In the genomic region with DNA sequence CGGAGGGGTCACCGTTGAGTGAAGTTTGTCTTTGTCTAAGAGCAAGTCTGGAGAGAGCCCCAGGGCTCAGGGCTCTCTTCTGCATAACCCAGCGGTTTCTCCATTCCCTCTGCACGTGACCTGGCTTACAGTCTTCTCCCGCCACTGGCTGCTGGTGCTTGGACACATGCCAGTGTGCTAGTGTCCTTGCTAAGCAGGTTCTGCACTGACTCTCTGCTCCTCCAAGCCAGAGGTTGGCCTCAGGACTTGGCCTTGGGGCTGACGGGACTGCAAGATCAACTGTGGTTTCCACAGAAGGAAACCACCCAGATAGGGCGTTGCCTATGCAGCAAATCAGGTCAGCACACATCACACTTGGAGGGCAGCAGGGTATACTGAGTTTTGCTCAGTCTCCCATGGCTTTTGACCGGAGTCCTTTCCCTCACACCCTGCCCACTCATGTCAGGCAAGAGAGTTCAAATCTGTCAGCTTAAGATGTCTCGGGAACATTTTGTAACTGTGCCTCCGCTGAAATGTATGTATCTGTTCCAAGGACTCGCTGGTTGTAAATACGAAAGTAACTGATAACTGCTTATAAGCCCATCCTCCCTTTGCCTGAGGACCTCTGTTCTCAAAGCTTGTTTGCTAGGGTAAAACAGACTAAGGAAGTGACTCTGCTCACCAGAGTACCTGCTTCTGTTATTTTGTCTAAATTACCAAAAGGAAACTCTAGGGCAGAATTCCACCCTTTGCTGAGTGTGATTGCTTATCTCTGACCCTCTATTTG, we compare ENCODE assay signal across 8 mouse cellular contexts. TPM values are rescaled to one million over a fixed set of nuclear protein-coding genes. Genes with fewer than 3 reads are reported as not detected.
DNase-seq lines count a peak whose midpoint lies in the region; ATAC-seq lines count a peak whose summit lies in the region.

No protein-coding gene starts in this region.

- H3K27ac ChIP-seq in heart, embryonic 11.5 days (ENCODE audit: low read depth, low read length), result no peak overlapping the region
- H3K27ac ChIP-seq in lung, embryonic 15.5 days, result no peak overlapping the region
- no peak overlapping the region for H3K27ac ChIP-seq in forebrain, embryonic 15.5 days (replicated peaks)

- DNase-seq in heart, adult 18-20 months, result peak; percentile 59 to 80
- peak; percentile 58 for DNase-seq in embryo, embryonic 10.5 days (ENCODE audit: low spot score)
- peak; percentile 91 for DNase-seq in induced T-regulatory cell, adult 2 months (ENCODE audit: low read depth)
- DNase-seq in spleen, postnatal 4 days (ENCODE audit: low spot score in 2 of 2), result peak; percentile 36 to 72

- H3K4me1 ChIP-seq in heart, embryonic 11.5 days (ENCODE audit: control insufficient read depth, insufficient read depth, low read length), result no peaks in the 10 kb centered on the region
- no peaks in the 10 kb centered on the region for H3K4me1 ChIP-seq in lung, embryonic 15.5 days
- no peaks in the 10 kb centered on the region for H3K4me1 ChIP-seq in forebrain, embryonic 15.5 days

- H3K9me3 ChIP-seq in heart, embryonic 11.5 days (replicated peaks; ENCODE audit: control insufficient read depth, low read length), result no peaks in the 10 kb centered on the region
- H3K9me3 ChIP-seq in lung, embryonic 15.5 days, result no peaks in the 10 kb centered on the region
- no peaks in the 10 kb centered on the region for H3K9me3 ChIP-seq in forebrain, embryonic 15.5 days

- no peak for ATAC-seq in heart, embryonic 11.5 days (replicated peaks; ENCODE audit: insufficient number of reproducible peaks, low FRiP score, low TSS enrichment)
- peak; percentile 65 for ATAC-seq in CD4-positive, CD25-positive, alpha-beta regulatory T cell, adult 4 months
- peak; percentile 55; the same call in 1 of the 2 replicates for ATAC-seq in lung, embryonic 15.5 days (ENCODE audit: borderline replicate concordance, extremely low read depth, low FRiP score, low TSS enrichment)
- no peak for ATAC-seq in forebrain, embryonic 15.5 days (replicated peaks)

- WGBS in heart, embryonic 11.5 days (ENCODE audit: insufficient replicate concordance), result 71% methylated on average over 12 of the region's 12 CpGs
- 47% methylated on average over 12 of the region's 12 CpGs for WGBS in lung, embryonic 15.5 days
- 73% methylated on average over 12 of the region's 12 CpGs for WGBS in forebrain, embryonic 15.5 days

- H3K4me2 ChIP-seq in heart, embryonic 11.5 days, result no peak overlapping the region
- H3K4me2 ChIP-seq in lung, embryonic 15.5 days, result no peak overlapping the region
- no peak overlapping the region for H3K4me2 ChIP-seq in forebrain, embryonic 15.5 days (replicated peaks)

- no peaks in the 10 kb centered on the region for H3K36me3 ChIP-seq in heart, embryonic 11.5 days (ENCODE audit: control insufficient read depth, insufficient read depth, low read length)
- H3K36me3 ChIP-seq in lung, embryonic 15.5 days, result no peaks in the 10 kb centered on the region
- H3K36me3 ChIP-seq in forebrain, embryonic 15.5 days, result no peaks in the 10 kb centered on the region

- no peaks in the 10 kb centered on the region for H3K27me3 ChIP-seq in heart, embryonic 11.5 days (ENCODE audit: control insufficient read depth, insufficient read depth, low read length)
- no peaks in the 10 kb centered on the region for H3K27me3 ChIP-seq in lung, embryonic 15.5 days
- H3K27me3 ChIP-seq in forebrain, embryonic 15.5 days, result no peaks in the 10 kb centered on the region

- no peak overlapping the region for H3K4me3 ChIP-seq in heart, embryonic 11.5 days (ENCODE audit: low read depth, low read length)
- H3K4me3 ChIP-seq in lung, embryonic 15.5 days, result no peak overlapping the region
- H3K4me3 ChIP-seq in forebrain, embryonic 15.5 days, result no peak overlapping the region

- H3K9ac ChIP-seq in heart, embryonic 11.5 days (ENCODE audit: low read depth, low read length), result no peak overlapping the region
- H3K9ac ChIP-seq in lung, embryonic 15.5 days, result no peak overlapping the region
- no peak overlapping the region for H3K9ac ChIP-seq in forebrain, embryonic 15.5 days (replicated peaks)

RNA-seq across cellular contexts. Expression of a gene that starts 12.3 kb away (rescaled TPM):
- total RNA-seq in heart, adult 18-20 months (2021), result 1 to 10 TPM; 1.9 to 6.0 TPM
- 0.72 and 0.96 TPM in 2 replicates for polyA plus RNA-seq in heart, embryonic 11.5 days (2014; fragmentation: Nextera tagmentation; extraction: Ambion mirVana)
- 100 to 1,000 TPM; 247 to 339 TPM for polyA plus RNA-seq in CD4-positive, CD25-positive, alpha-beta regulatory T cell, adult 4 months (2017; shearing (Covaris generic))
- polyA plus RNA-seq in lung, embryonic 15.5 days (2015; fragmentation: Nextera tagmentation; extraction: Ambion mirVana), result 1.2 and 2.1 TPM in 2 replicates
- 0.47 and 0.51 TPM in 2 replicates for polyA plus RNA-seq in forebrain, embryonic 15.5 days (2015; fragmentation: Nextera tagmentation; extraction: Ambion mirVana)

Comparison
In these comparisons a context has a peak if more than half of its experiments do, and no peak if none do; other contexts are left out.
1. ATAC-seq: peak in CD4-positive, CD25-positive, alpha-beta regulatory T cell, adult 4 months (single experiment) and lung, embryonic 15.5 days (single experiment); none in heart, embryonic 11.5 days (single experiment) and forebrain, embryonic 15.5 days (single experiment).
2. RNA of a gene that starts 12.3 kb away (polyA plus RNA-seq): 247 to 339 TPM in CD4-positive, CD25-positive, alpha-beta regulatory T cell, adult 4 months; 1.2 to 2.1 TPM in lung, embryonic 15.5 days, 0.72 to 0.96 TPM in heart, embryonic 11.5 days and 0.47 to 0.51 TPM in forebrain, embryonic 15.5 days; every median in the first group is over 10 times any median in the second.
3. Peak in every context shown above with its lines, with median percentiles within 50 percentile points of each other: DNase-seq.